Mouse (Mus musculus) embryonic facial prominence, embryonic 11.5 days (tissue): Measurements from ENCODE around the gene Pacs1. TPM values are rescaled to one million over a fixed set of nuclear protein-coding genes. Genes with fewer than 3 reads are reported as not detected.
"Not testable (repeated sequence)": the region's sequence is repeated elsewhere in the genome, so short reads cannot be mapped to it uniquely, and the experiment has no call there.

ENCODE experiments used
- ATAC-seq: fragments of 200-750 bp; cut with Nextera tagmentation; replicated peaks from 2 replicates; pipeline ENCODE4 v1.8.0; 2017; ENCODE audit warnings: low read depth; ENCODE audit not compliant: insufficient number of reproducible peaks, low FRiP score, low TSS enrichment
- DNase-seq: peaks from one replicate; pipeline ENCODE4 v3.0.0-alpha.2; 2015; ENCODE audit warnings: low spot score
- H3K27ac ChIP-seq: fragments of 300-500 bp; sonication (generic); replicated peaks from 2 replicates; pipeline ENCODE4 v1.5.1; 2014; ENCODE audit warnings: mild to moderate bottlenecking, low read depth, low read length, control low read depth
- H3K27me3 ChIP-seq: fragments of 300-500 bp; sonication (generic); 2 replicates; pipeline ENCODE4 v1.6.1; 2014; ENCODE audit warnings: mild to moderate bottlenecking, low read length, moderate library complexity, mixed read lengths; ENCODE audit not compliant: control insufficient read depth, insufficient read depth
- H3K36me3 ChIP-seq: fragments of 300-500 bp; sonication (generic); replicated peaks from 2 replicates; pipeline ENCODE4 v1.6.1; 2014; ENCODE audit warnings: low read depth, mild to moderate bottlenecking, low read length, moderate library complexity, mixed read lengths; ENCODE audit not compliant: control insufficient read depth, insufficient read depth
- H3K4me1 ChIP-seq: fragments of 300-500 bp; sonication (generic); 2 replicates; pipeline ENCODE4 v1.6.1; 2014; ENCODE audit warnings: low read length, mixed read lengths; ENCODE audit not compliant: control insufficient read depth, insufficient read depth
- H3K4me2 ChIP-seq: fragments of 300-500 bp; sonication (generic); 2 replicates; pipeline ENCODE4 v1.6.1; 2014; ENCODE audit warnings: low read depth, mild to moderate bottlenecking, control low read depth, low read length, moderate library complexity
- H3K4me3 ChIP-seq: fragments of 300-500 bp; sonication (generic); 2 replicates; pipeline ENCODE4 v1.5.1; 2014; ENCODE audit warnings: low read depth, low read length, control low read depth
- H3K9ac ChIP-seq: fragments of 300-500 bp; sonication (generic); replicated peaks from 2 replicates; pipeline ENCODE4 v1.6.1; 2014; ENCODE audit warnings: mild to moderate bottlenecking, control low read depth, low read length
- H3K9me3 ChIP-seq: fragments of 300-500 bp; sonication (generic); replicated peaks from 2 replicates; pipeline ENCODE4 v1.6.1; 2016; ENCODE audit warnings: mild to moderate bottlenecking, low read length, inconsistent platforms, mixed read lengths; ENCODE audit not compliant: control insufficient read depth
- WGBS: fragments of 180-500 bp; shearing (Covaris S2); extraction: QIAGEN DNeasy Blood & Tissue Kit; methylation state at CpG from one replicate; pipeline ENCODE4 v1.1.7; 2014; 5-methylcytosine and 5-hydroxymethylcytosine counted together
- polyA plus RNA-seq: library from polyadenylated mRNA; unstranded; fragments of >200 nt; fragmentation: Nextera tagmentation; extraction: Ambion mirVana; gene quantifications from 2 replicates; pipeline ENCODE4 v1.2.1, GENCODE M21; 2014

Pacs1 gene
- polyA plus RNA-seq, 1 experiment from 2014 or later: 24.4 TPM

- DNase-seq (no peak), ATAC-seq (no peak)
- H3K9me3 ChIP-seq: no peaks in the 10 kb centered on the region
- no peak overlapping the region for H3K27ac ChIP-seq
- no peaks in the 10 kb centered on the region for H3K4me1 ChIP-seq
- WGBS: 76% methylated on average over 3 of the region's 3 CpGs
- H3K9ac ChIP-seq: no peak overlapping the region
- H3K4me2 ChIP-seq: no peak overlapping the region
- no peak overlapping the region for H3K4me3 ChIP-seq
- no peaks in the 10 kb centered on the region for H3K27me3 ChIP-seq
- H3K36me3 ChIP-seq: no peaks in the 10 kb centered on the region
Measured at GRCm38 (mm10) chr19:5220389-5220788, 52.5 kb downstream of the Pacs1 start.

- 87% methylated on average over 2 of the region's 2 CpGs for WGBS
- no peak overlapping the region for H3K27ac ChIP-seq
- no peak overlapping the region for H3K9ac ChIP-seq
- no peak for ATAC-seq
- no peak overlapping the region for H3K4me2 ChIP-seq
- no peak for DNase-seq
- H3K27me3 ChIP-seq: no peaks in the 10 kb centered on the region
- H3K9me3 ChIP-seq: no peaks in the 10 kb centered on the region
- no peaks in the 10 kb centered on the region for H3K36me3 ChIP-seq
- no peak overlapping the region for H3K4me3 ChIP-seq
- H3K4me1 ChIP-seq: no peaks in the 10 kb centered on the region
Measured at GRCm38 (mm10) chr19:5201691-5202090, 71.2 kb downstream of the Pacs1 start.

- H3K27ac ChIP-seq, H3K36me3 ChIP-seq, H3K9me3 ChIP-seq, H3K4me2 ChIP-seq, ATAC-seq, H3K9ac ChIP-seq, H3K4me3 ChIP-seq, H3K4me1 ChIP-seq, DNase-seq, H3K27me3 ChIP-seq: not testable (repeated sequence)
- WGBS: 82% methylated on average over 4 of the region's 4 CpGs
Measured at GRCm38 (mm10) chr19:5200617-5201016, 72.3 kb downstream of the Pacs1 start.

GRCm38 (mm10) chr19:5198553-5198952 is 74.4 kb downstream of the Pacs1 start:
- Histone ChIP-seq H3K4me3 (no peak overlapping the region), H3K27me3 (no peaks in the 10 kb centered on the region), H3K9ac (no peak overlapping the region), H3K36me3 (no peaks in the 10 kb centered on the region), H3K27ac (no peak overlapping the region), H3K4me2 (no peak overlapping the region), H3K9me3 (no peaks in the 10 kb centered on the region), H3K4me1 (no peaks in the 10 kb centered on the region)
- ATAC-seq (no peak), DNase-seq (no peak)
- WGBS: 82% methylated on average over 3 of the region's 3 CpGs

- H3K27ac ChIP-seq: no peak overlapping the region
Measured at GRCm38 (mm10) chr19:5195417-5196035, 77.4 kb downstream of the Pacs1 start.

GRCm38 (mm10) chr19:5192397-5192796 is 80.5 kb downstream of the Pacs1 start:
- ATAC-seq (no peak), DNase-seq (no peak)
- H3K27ac ChIP-seq: no peak overlapping the region
- H3K4me1 ChIP-seq: no peaks in the 10 kb centered on the region
- no peaks in the 10 kb centered on the region for H3K27me3 ChIP-seq
- H3K36me3 ChIP-seq: no peaks in the 10 kb centered on the region
- no peak overlapping the region for H3K4me3 ChIP-seq
- no peak overlapping the region for H3K9ac ChIP-seq
- H3K4me2 ChIP-seq: no peak overlapping the region
- H3K9me3 ChIP-seq: no peaks in the 10 kb centered on the region

More at GRCm38 (mm10) chr19:5195417-5196035, 77.4 kb downstream of the Pacs1 start:
- no peak overlapping the region for H3K4me3 ChIP-seq
- WGBS: 60% methylated on average over 7 of the region's 7 CpGs
- no peak overlapping the region for H3K9ac ChIP-seq
- H3K36me3 ChIP-seq: no peaks in the 10 kb centered on the region
- ATAC-seq (no peak), DNase-seq (peak; percentile 71)
- H3K27me3 ChIP-seq: no peaks in the 10 kb centered on the region
- H3K4me1 ChIP-seq: no peaks in the 10 kb centered on the region
- H3K9me3 ChIP-seq: no peaks in the 10 kb centered on the region
- H3K4me2 ChIP-seq: no peak overlapping the region

GRCm38 (mm10) chr19:5187439-5187838 is 85.5 kb downstream of the Pacs1 start:
- DNase-seq: no peak
- H3K27ac ChIP-seq: no peak overlapping the region
- no peak overlapping the region for H3K9ac ChIP-seq
- no peaks in the 10 kb centered on the region for H3K9me3 ChIP-seq
- no peaks in the 10 kb centered on the region for H3K27me3 ChIP-seq
- no peaks in the 10 kb centered on the region for H3K4me1 ChIP-seq
- H3K36me3 ChIP-seq: no peaks in the 10 kb centered on the region
- no peak overlapping the region for H3K4me3 ChIP-seq
- ATAC-seq: no peak
- no peak overlapping the region for H3K4me2 ChIP-seq
- 85% methylated on average over 2 of the region's 2 CpGs for WGBS

GRCm38 (mm10) chr19:5181926-5182325 is 91.0 kb downstream of the Pacs1 start:
- ATAC-seq (no peak), DNase-seq (no peak)
- H3K36me3 ChIP-seq: no peaks in the 10 kb centered on the region
- H3K4me2 ChIP-seq: no peak overlapping the region
- 67% methylated on average over 2 of the region's 2 CpGs for WGBS
- no peaks in the 10 kb centered on the region for H3K4me1 ChIP-seq
- no peak overlapping the region for H3K9ac ChIP-seq
- no peaks in the 10 kb centered on the region for H3K9me3 ChIP-seq
- no peak overlapping the region for H3K4me3 ChIP-seq
- no peaks in the 10 kb centered on the region for H3K27me3 ChIP-seq
- no peak overlapping the region for H3K27ac ChIP-seq
